ENCODE assay signal across 22 mouse cellular contexts in the genomic region with DNA sequence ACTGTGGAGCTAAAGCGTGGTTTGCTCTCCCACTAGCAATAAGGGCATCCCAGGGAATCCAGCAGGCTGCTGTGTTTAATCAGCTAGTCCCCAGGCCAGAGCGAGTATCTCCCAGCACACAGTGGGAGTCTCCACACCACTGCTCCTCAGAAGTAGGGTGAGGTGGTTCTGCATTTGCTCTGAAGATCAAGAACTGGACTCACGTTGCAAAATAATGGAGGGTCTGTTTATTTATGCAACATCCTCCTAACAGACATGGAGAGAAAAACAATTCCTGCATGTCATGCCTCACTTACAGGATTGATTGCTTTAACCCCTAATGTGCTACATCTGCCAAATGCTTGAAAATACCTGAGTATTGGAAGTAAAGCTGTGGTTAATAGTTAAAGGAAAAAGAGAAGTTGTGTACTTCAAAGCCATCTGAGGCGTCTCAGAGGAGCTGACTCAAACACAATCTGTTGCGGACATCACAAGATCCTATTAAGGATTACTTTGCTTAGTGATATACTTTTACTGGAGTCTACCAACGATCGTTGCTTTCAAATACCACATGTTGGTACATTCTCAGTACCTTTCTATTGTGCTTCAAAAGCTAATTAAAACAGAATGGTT. TPM values are rescaled to one million over a fixed set of nuclear protein-coding genes. Genes with fewer than 3 reads are reported as not detected.
DNase-seq lines count a peak whose midpoint lies in the region; ATAC-seq lines count a peak whose summit lies in the region.
"Had no signal": no experiment of that assay in that cellular context is flagged by ENCODE, and none has a peak within 500 bp of the region (broad histone marks: within the 10 kb centered on the region; RNA-seq: fewer than 3 reads in every experiment).

No protein-coding gene starts in this region.

- peak; percentile 17 for DNase-seq in kidney, adult 11 months
- no peak for DNase-seq in limb, embryonic 10.5 days (ENCODE audit: low spot score)
- no peak for DNase-seq in natural killer cell, adult 2 months (ENCODE audit: low spot score in 2 of 2)
- DNase-seq in gastrocnemius, postnatal 4 days (ENCODE audit: low spot score in 2 of 2): no peak
- DNase-seq: adrenal gland, postnatal 36 days; B cell, adult 2 months; cerebellum, adult 2 months; gastrocnemius, postnatal 36 days; heart, postnatal 14 days; layer of hippocampus, postnatal 36 days; lung, embryonic 14.5 days; lung, postnatal 36 days; right cerebral cortex, postnatal 14 days; thymus, postnatal 36 days had no signal

- H3K27ac ChIP-seq in kidney, embryonic 14.5 days (ENCODE audit: low read depth, low read length): no peak overlapping the region
- H3K27ac ChIP-seq in limb, embryonic 12.5 days: peak overlapping the region; percentile 45; the same call in 1 of the 2 replicates
- H3K27ac ChIP-seq in limb, embryonic 10.5 days: no peak overlapping the region
- H3K27ac ChIP-seq: embryonic facial prominence, embryonic 15.5 days; hindbrain, embryonic 13.5 days; midbrain, embryonic 12.5 days had no signal

- no peak overlapping the region for H3K4me2 ChIP-seq in kidney, embryonic 14.5 days (replicated peaks; ENCODE audit: low read depth, low read length)
- no peak overlapping the region for H3K4me2 ChIP-seq in limb, embryonic 12.5 days
- H3K4me2 ChIP-seq: embryonic facial prominence, embryonic 15.5 days; heart, embryonic 12.5 days; hindbrain, embryonic 13.5 days; midbrain, embryonic 12.5 days had no signal

- 61% methylated on average over 7 of the region's 7 CpGs for WGBS in kidney, embryonic 14.5 days
- WGBS in limb, embryonic 12.5 days: 50% methylated on average over 7 of the region's 7 CpGs
- WGBS in limb, embryonic 10.5 days: 62% methylated on average over 7 of the region's 7 CpGs

- H3K9me3 ChIP-seq in kidney, embryonic 14.5 days (ENCODE audit: control insufficient read depth, low read length): no peaks in the 10 kb centered on the region
- H3K9me3 ChIP-seq in limb, embryonic 12.5 days: no peaks in the 10 kb centered on the region
- H3K9me3 ChIP-seq in limb, embryonic 10.5 days (replicated peaks): no peaks in the 10 kb centered on the region
- H3K9me3 ChIP-seq: embryonic facial prominence, embryonic 15.5 days; heart, embryonic 12.5 days; hindbrain, embryonic 13.5 days; midbrain, embryonic 12.5 days had no signal

- no peaks in the 10 kb centered on the region for H3K27me3 ChIP-seq in kidney, embryonic 14.5 days (ENCODE audit: control insufficient read depth, insufficient read depth, low read length)
- H3K27me3 ChIP-seq in limb, embryonic 12.5 days: no peaks in the 10 kb centered on the region
- 0 out of 2 replicates have a peak, but pooled peaks cover 10% of the 10 kb centered on the region for H3K27me3 ChIP-seq in limb, embryonic 10.5 days (ENCODE audit: low read depth, poor library complexity, severe bottlenecking)
- H3K27me3 ChIP-seq: embryonic facial prominence, embryonic 15.5 days had no signal

- ATAC-seq in kidney, embryonic 14.5 days (ENCODE audit: low FRiP score, low TSS enrichment): no peak
- no peak for ATAC-seq in limb, embryonic 12.5 days (ENCODE audit: insufficient number of reproducible peaks, insufficient read depth, low FRiP score, low TSS enrichment, low read depth)
- peak; percentile 68 for ATAC-seq in granulocyte monocyte progenitor cell, adult 5-6 weeks (replicated peaks; ENCODE audit: poor library complexity, severe bottlenecking)
- ATAC-seq: forebrain, embryonic 16.5 days had no signal

- no peaks in the 10 kb centered on the region for H3K36me3 ChIP-seq in kidney, embryonic 14.5 days (ENCODE audit: control insufficient read depth, insufficient read depth, low read length)
- H3K36me3 ChIP-seq in limb, embryonic 12.5 days: no peaks in the 10 kb centered on the region
- no peaks in the 10 kb centered on the region for H3K36me3 ChIP-seq in limb, embryonic 10.5 days
- H3K36me3 ChIP-seq: embryonic facial prominence, embryonic 15.5 days; heart, embryonic 12.5 days; hindbrain, embryonic 13.5 days; midbrain, embryonic 12.5 days had no signal

- no peak overlapping the region for H3K9ac ChIP-seq in kidney, embryonic 14.5 days (ENCODE audit: low read depth, low read length)
- no peak overlapping the region for H3K9ac ChIP-seq in limb, embryonic 12.5 days (replicated peaks)
- H3K9ac ChIP-seq: embryonic facial prominence, embryonic 15.5 days; heart, embryonic 12.5 days; hindbrain, embryonic 13.5 days; lung, embryonic 14.5 days; midbrain, embryonic 12.5 days had no signal

- H3K4me1 ChIP-seq in kidney, embryonic 14.5 days (ENCODE audit: control insufficient read depth, insufficient read depth, low read length): peaks cover 13% of the 10 kb centered on the region
- peaks cover 13% of the 10 kb centered on the region for H3K4me1 ChIP-seq in limb, embryonic 12.5 days (replicated peaks)
- peaks cover 25% of the 10 kb centered on the region for H3K4me1 ChIP-seq in limb, embryonic 10.5 days

- no peak overlapping the region for H3K4me3 ChIP-seq in kidney, embryonic 14.5 days (ENCODE audit: low read length)
- H3K4me3 ChIP-seq in limb, embryonic 12.5 days (replicated peaks): no peak overlapping the region
- no peak overlapping the region for H3K4me3 ChIP-seq in limb, embryonic 10.5 days
- H3K4me3 ChIP-seq: embryonic facial prominence, embryonic 15.5 days; heart, embryonic 12.5 days; hindbrain, embryonic 13.5 days; midbrain, embryonic 12.5 days had no signal

RNA-seq across cellular contexts. Expression of a gene that starts 2.4 kb away (rescaled TPM):
- 9.0 and 17.7 TPM in 2 replicates for polyA plus RNA-seq in kidney, embryonic 14.5 days (2014; fragmentation: Nextera tagmentation; extraction: Ambion mirVana)
- polyA plus RNA-seq in limb, embryonic 12.5 days (2016; fragmentation: Nextera tagmentation; extraction: Ambion mirVana): 7.9 and 9.3 TPM in 2 replicates
- 5.3 and 7.2 TPM in 2 replicates for polyA plus RNA-seq in limb, embryonic 10.5 days (2016; fragmentation: Nextera tagmentation; extraction: Ambion mirVana)
- 80.8 and 112 TPM in 2 replicates for total RNA-seq in granulocyte monocyte progenitor cell, adult 5-6 weeks (2014; fragmentation: Nextera tagmentation)
- 32.4 and 40.6 TPM in 2 replicates for total RNA-seq in granulocyte monocyte progenitor cell, adult 5-6 weeks (2017)
- 10 to 100 TPM; 17.4 to 18.6 TPM for total RNA-seq in gastrocnemius, postnatal 4 days (2021)
